Mouse (Mus musculus) adipose tissue, adult 10 weeks (tissue): Measurements from ENCODE around the gene Gm21861. TPM values are rescaled to one million over a fixed set of nuclear protein-coding genes. Genes with fewer than 3 reads are reported as not detected.

Experiments
- polyA plus RNA-seq: library from polyadenylated mRNA; stranded (reverse); fragments of 350-450 nt; fragmentation: Illumina TruSeq; extraction: RNeasy Lipid Tissue Mini Kit (QIAGEN cat#74804); gene quantifications from one replicate; pipeline ENCODE4 v1.2.3, GENCODE M21; 2014; ENCODE audit warnings: low read depth, low replicate concordance

Gm21861 gene
- polyA plus RNA-seq: not detected

DNA sequence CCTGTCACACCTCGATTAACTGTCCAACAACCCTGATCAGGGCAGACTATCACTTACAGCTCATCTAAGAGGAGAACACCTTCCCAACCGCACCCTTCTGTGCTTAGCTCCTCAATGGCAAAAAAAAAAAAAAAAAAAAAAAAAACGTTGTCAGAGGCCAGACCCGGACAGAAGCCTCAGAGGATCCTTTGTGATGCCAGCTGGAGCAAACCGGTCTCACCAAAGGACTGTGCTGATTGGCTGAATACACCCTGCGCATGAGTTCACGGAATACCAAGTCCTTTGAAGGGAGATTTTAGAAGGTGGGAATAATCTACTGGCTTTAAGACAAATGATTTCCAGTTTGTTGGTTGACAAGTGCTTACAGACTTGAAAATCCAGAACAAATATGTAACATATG, at the start of gene Gm21861:
Gm21861 (minus strand) TSS at position 101 of the 400 bp plus-strand sequence.

